Mouse (Mus musculus) heart, adult 10 weeks (tissue): ENCODE measurements around the gene Lamp3. TPM values are rescaled to one million over a fixed set of nuclear protein-coding genes. Genes with fewer than 3 reads are reported as not detected.

Experiments
- polyA plus RNA-seq: library from polyadenylated mRNA; stranded (reverse); fragments of 350-450 nt; fragmentation: Illumina TruSeq; extraction: RNeasy Lipid Tissue Mini Kit (QIAGEN cat#74804); gene quantifications from one replicate; pipeline ENCODE4 v1.2.3, GENCODE M21; 2014; ENCODE audit warnings: low read depth, low replicate concordance

The Lamp3 gene
- polyA plus RNA-seq, result not detected

GRCm38 (mm10) chr16:19706216-19706615, at the start of gene Lamp3:
Lamp3 (minus strand) TSS chr16:19706375.

DNA sequence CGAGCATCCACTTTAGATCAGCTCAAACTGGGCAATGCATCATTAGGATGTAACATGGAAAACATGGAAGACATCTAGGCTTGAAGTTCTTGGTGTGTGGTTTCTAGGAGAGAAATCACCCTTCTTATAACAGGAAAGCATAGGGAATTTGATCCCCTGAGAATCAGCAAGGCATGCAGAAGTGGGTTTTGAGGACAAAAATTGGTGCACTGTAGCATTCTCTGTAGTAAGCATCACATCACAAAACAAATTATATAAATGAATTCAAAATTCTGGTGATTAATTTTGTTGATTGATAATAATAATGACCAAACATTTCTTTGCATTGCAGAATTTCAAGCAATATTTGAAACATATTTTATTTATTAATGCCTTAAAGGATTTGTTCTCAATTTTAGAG, 76.4 kb downstream of the Lamp3 start, which contains the start of gene Olfr171:
TSS of gene Olfr171 (minus strand) at position 101 of the 400 bp plus-strand sequence.

DNA sequence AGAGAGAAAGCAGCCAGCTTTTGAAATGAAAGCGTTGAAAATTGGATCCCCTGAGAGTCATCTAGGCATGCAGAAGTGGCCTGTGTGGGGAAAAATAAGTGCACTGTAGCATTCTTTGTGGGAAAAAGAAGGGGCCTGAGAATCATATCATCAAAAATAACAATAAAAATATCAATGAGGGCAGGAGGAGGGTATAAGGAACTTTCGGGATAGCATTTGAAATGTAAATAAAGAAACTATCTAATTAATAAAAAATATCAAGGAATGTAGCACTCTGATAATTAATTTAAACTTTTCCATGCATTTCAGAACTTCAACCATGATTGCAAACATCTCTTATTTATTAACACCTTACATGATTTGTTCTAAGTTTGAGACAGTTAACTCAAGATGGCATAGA, 94.4 kb downstream of the Lamp3 start, which contains the start of gene Olfr170:
TSS of gene Olfr170 (minus strand) at position 101 of the 400 bp plus-strand sequence.

Other genes starting within 250 kb of the Lamp3 start
- gene Olfr166, start 222.7 kb downstream of the Lamp3 start, polyA plus RNA-seq, result not detected
- not detected for gene Olfr167, start 184.1 kb downstream of the Lamp3 start, polyA plus RNA-seq
- not detected for gene Olfr168, start 170.8 kb downstream of the Lamp3 start, polyA plus RNA-seq
- not detected for gene Olfr169, start 134.6 kb downstream of the Lamp3 start, polyA plus RNA-seq
- gene Olfr170, start 94.5 kb downstream of the Lamp3 start, polyA plus RNA-seq, result not detected
- not detected for gene Olfr171, start 76.5 kb downstream of the Lamp3 start, polyA plus RNA-seq
- gene B3gnt5, start 53.8 kb upstream of the Lamp3 start, polyA plus RNA-seq, result 0.26 TPM